Mouse (Mus musculus) stomach, embryonic 15.5 days (tissue): ENCODE data around the gene Pde3a. TPM values are rescaled to one million over a fixed set of nuclear protein-coding genes. Genes with fewer than 3 reads are reported as not detected.
"Not testable (repeated sequence)": the region's sequence is repeated elsewhere in the genome, so short reads cannot be mapped to it uniquely, and the experiment has no call there.

ENCODE experiments used
- ATAC-seq: fragments of 200-750 bp; cut with Nextera tagmentation; 2 replicates; pipeline ENCODE4 v1.8.0; 2017; ENCODE audit warnings: low read depth, moderate number of reproducible peaks, moderate TSS enrichment; ENCODE audit not compliant: insufficient read depth, low FRiP score
- H3K27ac ChIP-seq: fragments of 300-500 bp; sonication (generic); 2 replicates; pipeline ENCODE4 v1.5.1; 2015; ENCODE audit warnings: mild to moderate bottlenecking, inconsistent platforms
- H3K27me3 ChIP-seq: fragments of 300-500 bp; sonication (generic); replicated peaks from 2 replicates; pipeline ENCODE4 v1.6.1; 2015; ENCODE audit warnings: inconsistent platforms
- H3K36me3 ChIP-seq: fragments of 300-500 bp; sonication (generic); 2 replicates; pipeline ENCODE4 v1.6.1; 2015; ENCODE audit warnings: inconsistent platforms
- H3K4me1 ChIP-seq: fragments of 300-500 bp; sonication (generic); 2 replicates; pipeline ENCODE4 v1.6.1; 2015; ENCODE audit warnings: inconsistent platforms
- H3K4me2 ChIP-seq: fragments of 300-500 bp; sonication (generic); 2 replicates; pipeline ENCODE4 v1.6.1; 2015; ENCODE audit warnings: mild to moderate bottlenecking, inconsistent platforms
- H3K4me3 ChIP-seq: fragments of 300-500 bp; sonication (generic); replicated peaks from 2 replicates; pipeline ENCODE4 v1.5.1; 2015; ENCODE audit warnings: inconsistent platforms
- H3K9ac ChIP-seq: fragments of 300-500 bp; sonication (generic); 2 replicates; pipeline ENCODE4 v1.6.1; 2015; ENCODE audit warnings: inconsistent platforms
- H3K9me3 ChIP-seq: fragments of 300-500 bp; sonication (generic); 2 replicates; pipeline ENCODE4 v1.6.1; 2016; ENCODE audit warnings: inconsistent platforms
- WGBS: fragments of 180-500 bp; shearing (Covaris S2); methylation state at CpG from one replicate; pipeline ENCODE4 v1.1.7; 2015; 5-methylcytosine and 5-hydroxymethylcytosine counted together
- polyA plus RNA-seq: library from polyadenylated mRNA; unstranded; fragments of >200 nt; fragmentation: Nextera tagmentation; extraction: Ambion mirVana; gene quantifications from 2 replicates; pipeline ENCODE4 v1.2.1, GENCODE M21; 2015

Gene Pde3a
- polyA plus RNA-seq, 1 experiment from 2014 or later = 10.6 TPM

DNA sequence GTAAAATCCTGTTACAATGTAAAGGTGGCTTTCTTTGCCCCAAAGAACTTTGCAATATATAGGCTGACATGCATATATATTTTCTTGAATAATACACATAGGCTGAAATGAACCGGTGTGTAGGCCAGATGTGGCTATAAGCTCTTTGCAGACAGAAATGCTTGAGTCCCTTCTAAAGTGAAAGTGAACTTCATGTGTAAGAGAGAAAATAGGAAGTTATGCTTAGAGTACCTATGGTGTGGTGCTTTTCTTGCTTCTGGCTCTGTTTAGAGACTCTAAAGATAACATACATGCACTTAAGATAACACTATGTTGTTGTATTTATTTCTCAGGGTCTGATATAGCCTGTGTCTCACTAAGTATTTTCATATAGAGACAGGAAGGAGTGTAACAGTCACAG, 58.3 kb downstream of the Pde3a start:
- no peak overlapping the region for H3K9ac ChIP-seq
- no peak overlapping the region for H3K4me2 ChIP-seq
- 80% methylated on average over 1 of the region's 1 CpGs for WGBS
- no peak overlapping the region for H3K27ac ChIP-seq
- no peaks in the 10 kb centered on the region for H3K9me3 ChIP-seq
- H3K27me3 ChIP-seq = no peaks in the 10 kb centered on the region
- H3K36me3 ChIP-seq = no peaks in the 10 kb centered on the region
- no peaks in the 10 kb centered on the region for H3K4me1 ChIP-seq
- no peak for ATAC-seq
- no peak overlapping the region for H3K4me3 ChIP-seq

DNA sequence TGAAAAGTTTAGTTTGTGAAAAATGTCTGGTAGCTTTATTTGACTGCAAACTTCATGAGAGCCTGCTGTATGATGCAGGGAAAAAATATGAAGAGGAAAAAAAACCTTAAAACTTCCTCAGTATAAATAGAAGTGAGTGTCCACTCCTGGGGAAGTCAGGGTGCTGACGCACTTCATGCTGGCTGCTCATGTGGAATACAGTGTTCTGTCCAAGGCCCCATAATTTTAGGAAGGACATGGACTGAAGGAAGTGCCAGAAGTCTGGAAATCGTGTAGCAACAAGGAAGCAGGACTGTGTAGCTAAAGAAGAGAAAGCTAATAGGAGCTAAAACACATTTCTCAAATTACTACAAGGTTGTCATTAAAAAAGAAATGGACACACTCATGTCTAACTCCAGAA, 59.4 kb downstream of the Pde3a start:
- Histone ChIP-seq H3K9me3 (no peaks in the 10 kb centered on the region), H3K4me2 (no peak overlapping the region), H3K27me3 (no peaks in the 10 kb centered on the region), H3K27ac (no peak overlapping the region; the same call in 1 of the 2 replicates), H3K36me3 (no peaks in the 10 kb centered on the region), H3K4me3 (no peak overlapping the region), H3K4me1 (no peaks in the 10 kb centered on the region), H3K9ac (no peak overlapping the region)
- 53% methylated on average over 2 of the region's 2 CpGs for WGBS
- ATAC-seq = no peak

DNA sequence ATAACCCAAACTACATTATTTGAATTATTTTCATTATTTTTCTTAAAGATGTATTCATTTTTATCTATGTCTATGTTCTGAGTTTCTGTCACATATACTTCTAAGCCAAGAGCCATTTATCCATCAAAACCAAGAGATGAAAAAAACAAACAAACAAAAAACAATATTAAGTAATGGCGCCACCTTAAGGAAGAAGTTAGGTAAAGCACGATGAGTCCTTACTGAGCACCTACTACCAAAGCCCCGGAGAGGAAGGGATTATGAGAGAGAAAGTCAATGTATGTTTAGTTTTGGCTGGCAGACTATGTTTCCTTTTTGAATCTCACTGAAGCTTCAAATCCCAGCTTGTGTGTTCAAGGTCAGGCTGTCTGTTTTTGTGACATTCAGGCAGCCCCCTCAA, 60.8 kb downstream of the Pde3a start:
- no peak overlapping the region for H3K27ac ChIP-seq
- H3K4me2 ChIP-seq = no peak overlapping the region
- no peak for ATAC-seq
- no peaks in the 10 kb centered on the region for H3K4me1 ChIP-seq
- H3K27me3 ChIP-seq = no peaks in the 10 kb centered on the region
- H3K4me3 ChIP-seq = no peak overlapping the region
- H3K36me3 ChIP-seq = no peaks in the 10 kb centered on the region
- H3K9me3 ChIP-seq = no peaks in the 10 kb centered on the region
- WGBS = 40% methylated on average over 3 of the region's 3 CpGs
- H3K9ac ChIP-seq = no peak overlapping the region

DNA sequence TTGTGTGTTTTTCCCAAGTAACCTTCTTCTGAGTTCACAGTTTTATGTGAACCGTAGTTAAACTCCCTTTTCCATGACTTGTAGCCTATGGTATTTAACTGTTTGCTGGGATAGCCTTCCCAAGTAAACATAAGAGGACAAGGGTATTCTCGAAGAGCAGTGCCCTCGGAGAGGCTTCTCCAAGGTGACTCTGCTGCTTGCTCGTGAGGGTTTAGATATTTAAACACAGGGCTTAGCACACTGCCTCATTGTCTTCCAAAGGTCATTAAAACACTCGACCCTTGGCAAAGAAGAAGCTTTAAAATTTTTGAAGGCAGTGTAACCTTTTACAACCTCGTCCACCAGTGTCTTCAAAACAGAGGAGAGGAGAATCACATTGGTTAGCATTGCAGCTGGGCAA, 61.3 kb downstream of the Pde3a start:
- H3K27me3 ChIP-seq = no peaks in the 10 kb centered on the region
- no peaks in the 10 kb centered on the region for H3K36me3 ChIP-seq
- H3K4me3 ChIP-seq = no peak overlapping the region
- WGBS = 21% methylated on average over 6 of the region's 6 CpGs
- no peak overlapping the region for H3K4me2 ChIP-seq
- H3K27ac ChIP-seq = no peak overlapping the region
- H3K4me1 ChIP-seq = no peaks in the 10 kb centered on the region
- no peaks in the 10 kb centered on the region for H3K9me3 ChIP-seq
- ATAC-seq = no peak
- H3K9ac ChIP-seq = no peak overlapping the region

DNA sequence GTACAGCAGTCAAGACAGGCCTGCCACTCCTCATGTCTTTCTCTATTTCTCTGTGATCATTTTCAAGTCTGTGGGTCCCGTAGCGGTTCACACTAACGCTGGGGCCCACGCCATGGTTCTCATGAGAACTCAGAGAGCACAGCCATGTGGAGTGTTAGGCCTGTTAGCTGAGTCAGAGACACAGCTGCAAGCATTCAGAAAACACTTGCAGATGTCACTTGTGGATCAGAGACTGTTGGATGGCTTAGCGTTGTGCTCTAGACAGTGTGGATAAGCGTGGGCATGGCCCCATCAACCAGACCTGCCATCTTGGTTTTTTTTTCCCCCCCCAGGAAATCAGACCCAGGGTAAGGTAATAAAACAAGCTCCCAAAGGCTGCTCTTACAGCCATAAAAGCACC, 62.5 kb downstream of the Pde3a start:
- Histone ChIP-seq H3K4me2 (no peak overlapping the region), H3K36me3 (no peaks in the 10 kb centered on the region), H3K4me3 (no peak overlapping the region), H3K27me3 (no peaks in the 10 kb centered on the region), H3K4me1 (no peaks in the 10 kb centered on the region), H3K9ac (no peak overlapping the region), H3K9me3 (no peaks in the 10 kb centered on the region), H3K27ac (no peak overlapping the region)
- 0 out of 2 replicates have a peak, but pooled peaks have one; percentile 22 for ATAC-seq
- WGBS = 73% methylated on average over 6 of the region's 6 CpGs

DNA sequence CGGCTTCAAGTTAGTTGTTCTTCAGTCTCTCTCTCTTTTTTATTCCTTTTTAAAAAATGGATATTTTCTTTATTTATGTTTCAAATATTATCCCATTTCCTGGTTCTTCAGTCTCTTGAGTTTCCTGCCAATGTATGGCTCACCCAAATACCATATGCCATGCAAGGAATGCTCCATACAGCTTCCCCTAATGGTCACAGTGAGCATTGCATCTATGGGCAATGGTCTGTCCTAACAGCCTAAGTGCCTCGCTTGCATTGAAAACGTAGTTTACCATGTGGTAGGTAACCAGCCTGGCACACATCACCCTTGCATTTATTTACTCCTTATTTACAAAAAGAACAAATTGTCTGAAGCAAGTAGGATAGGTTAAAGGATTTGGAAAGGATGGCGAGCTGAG, 64.0 kb downstream of the Pde3a start:
- no peaks in the 10 kb centered on the region for H3K4me1 ChIP-seq
- no peaks in the 10 kb centered on the region for H3K27me3 ChIP-seq
- no peaks in the 10 kb centered on the region for H3K9me3 ChIP-seq
- no peak overlapping the region for H3K27ac ChIP-seq
- H3K9ac ChIP-seq = no peak overlapping the region
- WGBS = 85% methylated on average over 4 of the region's 4 CpGs
- H3K36me3 ChIP-seq = no peaks in the 10 kb centered on the region
- H3K4me2 ChIP-seq = no peak overlapping the region
- no peak overlapping the region for H3K4me3 ChIP-seq
- ATAC-seq = no peak

DNA sequence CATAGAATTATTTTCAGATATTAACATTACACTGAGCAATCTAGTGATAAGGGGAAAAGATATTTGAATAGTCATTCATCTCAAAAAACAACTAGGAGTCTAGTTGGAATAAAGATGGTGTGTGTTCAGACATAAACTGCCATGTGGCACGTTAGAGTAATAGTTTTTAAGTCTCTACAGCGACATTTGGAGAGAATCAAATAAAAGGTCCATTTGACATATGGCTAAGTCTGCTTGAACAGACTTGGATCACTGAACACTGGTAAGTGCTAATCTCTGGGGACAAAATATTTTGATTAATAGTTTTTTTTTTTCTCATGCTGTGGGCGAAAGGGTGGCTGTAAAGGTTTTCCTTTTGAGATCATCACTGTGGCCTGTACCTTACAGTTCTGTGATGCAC, 69.4 kb downstream of the Pde3a start:
- Histone ChIP-seq H3K4me3 (no peak overlapping the region), H3K27me3 (no peaks in the 10 kb centered on the region), H3K9ac (no peak overlapping the region), H3K4me2 (no peak overlapping the region), H3K9me3 (no peaks in the 10 kb centered on the region), H3K36me3 (no peaks in the 10 kb centered on the region), H3K27ac (no peak overlapping the region), H3K4me1 (no peaks in the 10 kb centered on the region)
- ATAC-seq = no peak
- 59% methylated on average over 3 of the region's 3 CpGs for WGBS

DNA sequence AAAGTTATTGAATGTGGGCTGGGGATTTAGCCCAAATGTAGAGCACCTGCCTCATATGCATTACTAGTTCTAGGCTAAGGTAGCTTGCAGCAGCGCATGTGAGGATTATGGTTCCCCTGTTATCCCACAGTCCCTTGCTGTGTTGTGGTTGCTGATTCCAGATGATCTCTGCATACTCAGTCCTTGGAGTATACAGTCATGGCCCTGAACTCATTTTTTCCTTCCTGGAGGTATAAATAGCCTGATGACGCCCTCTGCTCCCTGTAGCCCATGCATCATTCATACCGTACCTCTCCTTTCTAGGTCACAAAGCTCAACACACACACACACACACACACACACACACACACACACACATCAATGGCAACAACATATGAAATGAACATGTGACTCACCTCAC, 72.2 kb downstream of the Pde3a start:
- Histone ChIP-seq H3K36me3 (no peaks in the 10 kb centered on the region), H3K27ac (no peak overlapping the region), H3K4me2 (no peak overlapping the region), H3K4me1 (no peaks in the 10 kb centered on the region), H3K27me3 (no peaks in the 10 kb centered on the region), H3K9me3 (no peaks in the 10 kb centered on the region), H3K9ac (no peak overlapping the region), H3K4me3 (no peak overlapping the region)
- WGBS = 90% methylated on average over 3 of the region's 3 CpGs
- ATAC-seq = no peak

DNA sequence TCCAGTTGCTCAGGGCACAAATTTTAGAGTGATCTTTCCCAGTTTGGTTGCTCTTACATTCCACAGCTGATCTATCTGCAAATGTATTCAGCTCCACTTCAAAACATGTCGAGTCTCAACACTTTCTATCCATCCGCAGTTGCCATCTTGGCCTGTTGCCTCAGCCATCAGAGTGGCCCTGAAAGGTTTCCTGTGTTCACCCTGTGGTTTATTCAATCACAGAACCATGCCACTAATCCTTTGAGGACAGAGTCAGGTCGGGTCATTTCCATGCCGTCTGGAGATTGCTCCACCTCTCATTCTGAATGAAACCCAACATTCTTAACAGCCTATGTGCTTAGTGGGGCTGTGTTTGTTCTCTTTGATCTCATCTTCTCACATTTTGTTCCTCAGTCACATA, 73.9 kb downstream of the Pde3a start:
- 55% methylated on average over 4 of the region's 4 CpGs for whole genome bisulfite sequencing
- Histone ChIP-seq H3K9ac (no peak overlapping the region), H3K9me3 (no peaks in the 10 kb centered on the region), H3K4me1 (no peaks in the 10 kb centered on the region), H3K27ac (no peak overlapping the region), H3K27me3 (no peaks in the 10 kb centered on the region), H3K4me3 (no peak overlapping the region), H3K4me2 (no peak overlapping the region), H3K36me3 (no peaks in the 10 kb centered on the region)
- ATAC-seq = no peak

DNA sequence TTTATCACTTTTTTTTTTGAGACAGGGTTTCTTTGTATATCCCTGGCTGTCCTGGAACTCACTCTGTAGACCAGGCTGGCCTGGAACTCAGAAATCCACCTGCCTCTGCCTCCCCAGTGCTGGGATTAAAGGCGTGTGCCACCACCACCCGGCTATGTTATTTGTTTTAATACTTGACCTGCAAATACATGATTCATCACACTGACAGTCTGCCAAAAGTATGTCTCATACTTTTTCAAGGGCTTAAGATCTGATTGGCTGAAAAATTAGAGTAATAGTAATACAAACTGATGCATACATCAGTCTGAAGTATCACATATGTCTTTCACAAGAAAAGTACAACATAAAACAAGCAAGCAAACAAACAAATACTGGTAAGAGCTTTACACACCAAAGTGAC, 78.1 kb downstream of the Pde3a start:
- H3K9ac ChIP-seq, H3K4me1 ChIP-seq, H3K4me3 ChIP-seq, H3K27me3 ChIP-seq, ATAC-seq, H3K4me2 ChIP-seq, H3K36me3 ChIP-seq, H3K9me3 ChIP-seq, H3K27ac ChIP-seq: not testable (repeated sequence)
- WGBS = 57% methylated on average over 2 of the region's 2 CpGs

DNA sequence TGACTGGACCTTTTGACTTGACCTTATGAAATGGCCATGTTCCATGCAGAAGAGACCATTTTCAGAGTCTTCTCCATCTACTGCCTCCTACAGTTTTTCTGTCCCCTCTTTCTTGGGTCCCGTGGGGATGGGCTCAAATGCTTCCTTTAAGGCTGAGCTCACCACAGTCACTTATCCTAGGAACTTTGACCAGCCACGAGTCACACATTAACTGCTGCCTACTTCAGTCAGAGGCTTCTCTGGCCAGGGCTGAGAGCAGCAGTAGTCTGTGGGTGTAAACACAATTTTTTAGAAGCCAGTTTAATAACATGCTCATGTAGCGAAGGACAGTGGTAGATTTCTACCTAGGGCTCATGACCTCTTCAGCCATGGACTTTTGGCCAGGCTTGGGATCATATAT, 79.0 kb downstream of the Pde3a start:
- H3K4me2 ChIP-seq = no peak overlapping the region
- H3K27ac ChIP-seq = no peak overlapping the region
- H3K36me3 ChIP-seq = no peaks in the 10 kb centered on the region
- ATAC-seq = no peak
- no peak overlapping the region for H3K9ac ChIP-seq
- no peaks in the 10 kb centered on the region for H3K9me3 ChIP-seq
- H3K4me1 ChIP-seq = no peaks in the 10 kb centered on the region
- no peaks in the 10 kb centered on the region for H3K27me3 ChIP-seq
- no peak overlapping the region for H3K4me3 ChIP-seq
- WGBS = 84% methylated on average over 3 of the region's 3 CpGs

DNA sequence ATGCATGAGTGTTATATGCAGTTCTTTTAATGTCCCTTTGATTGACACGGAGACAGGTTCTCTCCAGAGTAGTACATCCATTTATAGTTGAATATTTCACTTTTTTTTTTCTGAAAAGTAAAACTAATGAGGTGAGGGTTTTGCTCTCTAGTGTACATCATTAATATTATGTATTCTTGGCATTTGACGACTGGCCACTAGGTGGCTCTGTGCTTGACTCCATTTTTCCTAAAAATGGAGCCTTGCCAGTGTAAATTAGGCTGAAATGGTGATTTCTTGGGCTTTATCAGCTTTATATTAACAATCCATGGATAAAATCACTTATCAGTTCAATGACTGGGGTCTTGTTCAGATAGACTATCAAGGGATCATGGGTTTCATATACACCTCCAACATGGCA, 82.4 kb downstream of the Pde3a start:
- Histone ChIP-seq H3K27me3 (no peaks in the 10 kb centered on the region), H3K9ac (no peak overlapping the region), H3K36me3 (no peaks in the 10 kb centered on the region), H3K4me1 (no peaks in the 10 kb centered on the region), H3K9me3 (no peaks in the 10 kb centered on the region), H3K4me3 (no peak overlapping the region), H3K4me2 (no peak overlapping the region), H3K27ac (no peak overlapping the region)
- 48% methylated on average over 2 of the region's 2 CpGs for WGBS
- ATAC-seq = no peak

DNA sequence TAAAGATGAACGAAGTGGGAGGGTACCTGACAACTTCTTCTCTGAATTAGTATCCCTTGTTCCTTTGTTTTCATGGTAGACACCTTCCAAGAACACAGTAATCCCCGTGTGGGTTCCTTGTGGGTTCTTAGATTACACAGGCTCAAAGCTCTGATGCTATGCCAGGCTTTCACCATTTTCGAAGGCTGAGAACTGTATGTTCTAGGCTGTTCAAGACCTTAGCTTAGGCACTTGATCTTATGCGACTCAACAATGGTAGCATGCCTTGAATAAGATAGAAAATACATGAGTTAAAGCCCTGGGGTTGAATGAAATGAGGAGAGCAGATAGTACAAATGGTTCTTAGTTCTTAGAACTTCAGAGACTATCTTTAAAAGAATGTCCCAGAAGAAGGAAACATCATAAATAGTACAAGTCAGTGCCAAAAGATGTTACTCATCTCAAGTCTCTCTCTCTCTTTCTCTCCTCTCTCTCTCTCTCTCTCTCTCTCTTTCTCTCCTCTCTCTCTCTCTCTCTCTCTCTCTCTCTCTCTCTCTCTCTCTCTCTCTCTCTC, 83.6 kb downstream of the Pde3a start:
- H3K4me1 ChIP-seq = no peaks in the 10 kb centered on the region
- ATAC-seq = no peak
- H3K4me3 ChIP-seq = no peak overlapping the region
- no peaks in the 10 kb centered on the region for H3K36me3 ChIP-seq
- no peak overlapping the region for H3K4me2 ChIP-seq
- no peaks in the 10 kb centered on the region for H3K9me3 ChIP-seq
- H3K27ac ChIP-seq = no peak overlapping the region
- WGBS = 86% methylated on average over 4 of the region's 4 CpGs
- H3K27me3 ChIP-seq = no peaks in the 10 kb centered on the region
- H3K9ac ChIP-seq = no peak overlapping the region
